Mouse (Mus musculus) forebrain, embryonic 14.5 days (tissue): ENCODE data around the gene Col4a3. TPM values are rescaled to one million over a fixed set of nuclear protein-coding genes. Genes with fewer than 3 reads are reported as not detected.
A peak's percentile ranks its signal among the peaks of the same experiment; 100 is the strongest.

Experiments
- ATAC-seq: fragments of 200-750 bp; cut with Nextera tagmentation; 2 replicates; pipeline ENCODE4 v1.8.0; 2017; ENCODE audit warnings: mild to moderate bottlenecking, moderate library complexity
- DNase-seq: peaks from one replicate; pipeline ENCODE4 v3.0.0-alpha.2; 2015; ENCODE audit warnings: low spot score
- H3K27ac ChIP-seq: fragments of 300-500 bp; sonication (generic); 2 replicates; pipeline ENCODE4 v1.5.1; 2014; ENCODE audit warnings: low read depth, mild to moderate bottlenecking, control low read depth, low read length, moderate library complexity
- H3K27me3 ChIP-seq: fragments of 300-500 bp; sonication (generic); replicated peaks from 2 replicates; pipeline ENCODE4 v1.6.1; 2014; ENCODE audit warnings: low read length, control low read depth, mixed read lengths; ENCODE audit not compliant: control insufficient read depth, insufficient read depth
- H3K36me3 ChIP-seq: fragments of 300-500 bp; sonication (generic); 2 replicates; pipeline ENCODE4 v1.6.1; 2014; ENCODE audit warnings: low read length, control low read depth; ENCODE audit not compliant: control insufficient read depth, insufficient read depth
- H3K4me1 ChIP-seq: fragments of 300-500 bp; sonication (generic); 2 replicates; pipeline ENCODE4 v1.6.1; 2014; ENCODE audit warnings: antibody characterized with exemption, low read length, control low read depth; ENCODE audit not compliant: control insufficient read depth, insufficient read depth
- H3K4me2 ChIP-seq: fragments of 300-500 bp; sonication (generic); 2 replicates; pipeline ENCODE4 v1.6.1; 2014; ENCODE audit warnings: mild to moderate bottlenecking, control low read depth, low read length
- H3K4me3 ChIP-seq: fragments of 300-500 bp; sonication (generic); 2 replicates; pipeline ENCODE4 v1.5.1; 2014; ENCODE audit warnings: low read depth, low read length, control low read depth
- H3K9ac ChIP-seq: fragments of 300-500 bp; sonication (generic); 2 replicates; pipeline ENCODE4 v1.6.1; 2014; ENCODE audit warnings: mild to moderate bottlenecking, low read length, control low read depth, moderate library complexity
- H3K9me3 ChIP-seq: fragments of 300-500 bp; sonication (generic); replicated peaks from 2 replicates; pipeline ENCODE4 v1.6.1; 2016; ENCODE audit warnings: low read length, control low read depth, mixed read lengths; ENCODE audit not compliant: control insufficient read depth
- WGBS: fragments of 180-500 bp; shearing (Covaris S2); extraction: QIAGEN DNeasy Blood & Tissue Kit; methylation state at CpG from one replicate; pipeline ENCODE4 v1.1.7; 2014; 5-methylcytosine and 5-hydroxymethylcytosine counted together
- polyA plus RNA-seq: library from polyadenylated mRNA; unstranded; fragments of >200 nt; fragmentation: Nextera tagmentation; extraction: Ambion mirVana; gene quantifications from 2 replicates; pipeline ENCODE4 v1.2.1, GENCODE M21; 2014

Gene Col4a3
- polyA plus RNA-seq, 1 experiment from 2014 or later: 0.23 TPM

GRCm38 (mm10) chr1:82636321-82636720 lies 49.6 kb downstream of the Col4a3 start:
- no peak overlapping the region for H3K4me3 ChIP-seq
- DNase-seq (no peak), ATAC-seq (no peak)
- no peak overlapping the region for H3K9ac ChIP-seq
- 92% methylated on average over 4 of the region's 4 CpGs for WGBS
- H3K27ac ChIP-seq: no peak overlapping the region
- no peaks in the 10 kb centered on the region for H3K27me3 ChIP-seq
- no peaks in the 10 kb centered on the region for H3K36me3 ChIP-seq
- H3K4me2 ChIP-seq: no peak overlapping the region
- 0 out of 2 replicates have a peak, but pooled peaks cover 4% of the 10 kb centered on the region for H3K4me1 ChIP-seq
- no peaks in the 10 kb centered on the region for H3K9me3 ChIP-seq

GRCm38 (mm10) chr1:82637414-82637813 lies 50.7 kb downstream of the Col4a3 start:
- no peak overlapping the region for H3K27ac ChIP-seq
- H3K27me3 ChIP-seq: no peaks in the 10 kb centered on the region
- 93% methylated on average over 7 of the region's 7 CpGs for WGBS
- H3K4me1 ChIP-seq: 0 out of 2 replicates have a peak, but pooled peaks cover 4% of the 10 kb centered on the region
- no peak for DNase-seq
- H3K9ac ChIP-seq: no peak overlapping the region
- H3K4me3 ChIP-seq: no peak overlapping the region
- no peaks in the 10 kb centered on the region for H3K36me3 ChIP-seq
- no peaks in the 10 kb centered on the region for H3K9me3 ChIP-seq
- H3K4me2 ChIP-seq: no peak overlapping the region
- no peak for ATAC-seq

GRCm38 (mm10) chr1:82638428-82638827 lies 51.7 kb downstream of the Col4a3 start:
- Histone ChIP-seq H3K4me3 (no peak overlapping the region), H3K9me3 (no peaks in the 10 kb centered on the region), H3K36me3 (no peaks in the 10 kb centered on the region), H3K4me1 (0 out of 2 replicates have a peak, but pooled peaks cover 4% of the 10 kb centered on the region), H3K4me2 (no peak overlapping the region), H3K9ac (no peak overlapping the region), H3K27ac (no peak overlapping the region), H3K27me3 (no peaks in the 10 kb centered on the region)
- WGBS: 89% methylated on average over 2 of the region's 2 CpGs
- ATAC-seq: no peak
- DNase-seq: no peak

GRCm38 (mm10) chr1:82641316-82641987 lies 54.7 kb downstream of the Col4a3 start:
- H3K9me3 ChIP-seq: no peaks in the 10 kb centered on the region
- H3K36me3 ChIP-seq: no peaks in the 10 kb centered on the region
- ATAC-seq: peak; percentile 50
- 37% methylated on average over 18 of the region's 18 CpGs for WGBS
- H3K27me3 ChIP-seq: no peaks in the 10 kb centered on the region
- no peak overlapping the region for H3K9ac ChIP-seq
- no peaks in the 10 kb centered on the region for H3K4me1 ChIP-seq
- peak overlapping the region; percentile 30; the same call in 1 of the 2 replicates for H3K4me2 ChIP-seq
- DNase-seq: peak; percentile 80
- no peak overlapping the region for H3K27ac ChIP-seq
- no peak overlapping the region for H3K4me3 ChIP-seq

GRCm38 (mm10) chr1:82647989-82648388 lies 61.3 kb downstream of the Col4a3 start:
- Histone ChIP-seq H3K4me3 (no peak overlapping the region), H3K9me3 (no peaks in the 10 kb centered on the region), H3K4me1 (no peaks in the 10 kb centered on the region; the same call in 1 of the 2 replicates), H3K27ac (no peak overlapping the region), H3K4me2 (no peak overlapping the region), H3K27me3 (no peaks in the 10 kb centered on the region), H3K36me3 (no peaks in the 10 kb centered on the region), H3K9ac (no peak overlapping the region)
- ATAC-seq: no peak
- no peak for DNase-seq
- WGBS: 49% methylated on average over 10 of the region's 10 CpGs

GRCm38 (mm10) chr1:82650868-82651267 lies 64.1 kb downstream of the Col4a3 start:
- Histone ChIP-seq H3K9ac (no peak overlapping the region), H3K27me3 (no peaks in the 10 kb centered on the region), H3K4me1 (no peaks in the 10 kb centered on the region; the same call in 1 of the 2 replicates), H3K4me3 (no peak overlapping the region), H3K36me3 (no peaks in the 10 kb centered on the region), H3K9me3 (no peaks in the 10 kb centered on the region), H3K27ac (peak overlapping the region; percentile 35; the same call in 1 of the 2 replicates), H3K4me2 (no peak overlapping the region)
- peak; percentile 79 for DNase-seq
- 15% methylated on average over 4 of the region's 4 CpGs for WGBS
- ATAC-seq: peak; percentile 80

- Histone ChIP-seq H3K27me3 (no peaks in the 10 kb centered on the region), H3K27ac (no peak overlapping the region), H3K4me2 (no peak overlapping the region), H3K9me3 (no peaks in the 10 kb centered on the region), H3K9ac (no peak overlapping the region), H3K4me1 (no peaks in the 10 kb centered on the region; the same call in 1 of the 2 replicates), H3K4me3 (no peak overlapping the region), H3K36me3 (no peaks in the 10 kb centered on the region)
- ATAC-seq: no peak
- 50% methylated on average over 7 of the region's 7 CpGs for WGBS
- DNase-seq: no peak
Observed at GRCm38 (mm10) chr1:82654046-82654445, 67.3 kb downstream of the Col4a3 start.

GRCm38 (mm10) chr1:82656452-82656851 lies 69.7 kb downstream of the Col4a3 start:
- Histone ChIP-seq H3K27ac (no peak overlapping the region), H3K9me3 (no peaks in the 10 kb centered on the region), H3K27me3 (no peaks in the 10 kb centered on the region), H3K9ac (no peak overlapping the region), H3K4me2 (no peak overlapping the region), H3K4me3 (no peak overlapping the region), H3K36me3 (no peaks in the 10 kb centered on the region), H3K4me1 (no peaks in the 10 kb centered on the region)
- DNase-seq: no peak
- ATAC-seq: no peak
- 79% methylated on average over 3 of the region's 3 CpGs for WGBS

- 93% methylated on average over 2 of the region's 2 CpGs for WGBS
- H3K9ac ChIP-seq: no peak overlapping the region
- H3K27me3 ChIP-seq: no peaks in the 10 kb centered on the region
- H3K36me3 ChIP-seq: no peaks in the 10 kb centered on the region
- DNase-seq: no peak
- no peaks in the 10 kb centered on the region for H3K9me3 ChIP-seq
- no peak overlapping the region for H3K27ac ChIP-seq
- no peaks in the 10 kb centered on the region; the same call in 1 of the 2 replicates for H3K4me1 ChIP-seq
- ATAC-seq: no peak
- no peak overlapping the region for H3K4me3 ChIP-seq
- no peak overlapping the region for H3K4me2 ChIP-seq
Observed at GRCm38 (mm10) chr1:82662269-82662668, 75.5 kb downstream of the Col4a3 start.
